Mouse (Mus musculus) forebrain, embryonic 13.5 days (tissue): ENCODE measurements around the gene Lipc. TPM values are rescaled to one million over a fixed set of nuclear protein-coding genes. Genes with fewer than 3 reads are reported as not detected.
"Not testable (repeated sequence)": the region's sequence is repeated elsewhere in the genome, so short reads cannot be mapped to it uniquely, and the experiment has no call there.

Experiments
- ATAC-seq: fragments of 200-750 bp; cut with Nextera tagmentation; 2 replicates; pipeline ENCODE4 v1.8.0; 2017
- H3K27ac ChIP-seq: fragments of 300-500 bp; sonication (generic); 2 replicates; pipeline ENCODE4 v1.5.1; 2015; ENCODE audit warnings: inconsistent platforms, mild to moderate bottlenecking, moderate library complexity
- H3K27me3 ChIP-seq: fragments of 300-500 bp; sonication (generic); 2 replicates; pipeline ENCODE4 v1.6.1; 2015; ENCODE audit warnings: mild to moderate bottlenecking, inconsistent platforms
- H3K36me3 ChIP-seq: fragments of 300-500 bp; sonication (generic); 2 replicates; pipeline ENCODE4 v1.6.1; 2015; ENCODE audit warnings: mild to moderate bottlenecking, inconsistent platforms; ENCODE audit not compliant: poor library complexity, severe bottlenecking
- H3K4me1 ChIP-seq: fragments of 300-500 bp; sonication (generic); 2 replicates; pipeline ENCODE4 v1.6.1; 2015; ENCODE audit warnings: inconsistent platforms
- H3K4me2 ChIP-seq: fragments of 300-500 bp; sonication (generic); 2 replicates; pipeline ENCODE4 v1.6.1; 2015; ENCODE audit warnings: inconsistent platforms, mild to moderate bottlenecking, moderate library complexity
- H3K4me3 ChIP-seq: fragments of 300-500 bp; sonication (generic); 2 replicates; pipeline ENCODE4 v1.5.1; 2015; ENCODE audit warnings: mild to moderate bottlenecking, inconsistent platforms
- H3K9ac ChIP-seq: fragments of 300-500 bp; sonication (generic); 2 replicates; pipeline ENCODE4 v1.6.1; 2015; ENCODE audit warnings: mild to moderate bottlenecking, inconsistent platforms
- H3K9me3 ChIP-seq: fragments of 300-500 bp; sonication (generic); replicated peaks from 2 replicates; pipeline ENCODE4 v1.6.1; 2016; ENCODE audit warnings: inconsistent platforms
- WGBS: fragments of 180-500 bp; shearing (Covaris S2); methylation state at CpG from one replicate; pipeline ENCODE4 v1.1.7; 2015; 5-methylcytosine and 5-hydroxymethylcytosine counted together
- polyA plus RNA-seq: library from polyadenylated mRNA; unstranded; fragments of >200 nt; fragmentation: Nextera tagmentation; extraction: Ambion mirVana; gene quantifications from 2 replicates; pipeline ENCODE4 v1.2.1, GENCODE M21; 2015

The Lipc gene
- polyA plus RNA-seq, 1 experiment from 2014 or later, result not detected

- H3K4me1 ChIP-seq, result no peaks in the 10 kb centered on the region
- ATAC-seq, result no peak
- 82% methylated on average over 4 of the region's 4 CpGs for WGBS
These were observed 77.0 kb downstream of the Lipc start for GRCm38 (mm10) chr9:70875059-70875458.

GRCm38 (mm10) chr9:70872675-70873074, 79.4 kb downstream of the Lipc start:
- WGBS, result 85% methylated on average over 8 of the region's 8 CpGs
- Histone ChIP-seq H3K9ac (no peak overlapping the region), H3K9me3 (no peaks in the 10 kb centered on the region), H3K27me3 (no peaks in the 10 kb centered on the region), H3K4me3 (no peak overlapping the region), H3K27ac (no peak overlapping the region), H3K36me3 (no peaks in the 10 kb centered on the region), H3K4me2 (no peak overlapping the region), H3K4me1 (no peaks in the 10 kb centered on the region)
- ATAC-seq, result no peak

More at GRCm38 (mm10) chr9:70875059-70875458, 77.0 kb downstream of the Lipc start:
- no peak overlapping the region for H3K4me3 ChIP-seq
- H3K27me3 ChIP-seq, result no peaks in the 10 kb centered on the region
- no peak overlapping the region for H3K9ac ChIP-seq
- H3K27ac ChIP-seq, result no peak overlapping the region
- no peaks in the 10 kb centered on the region for H3K9me3 ChIP-seq
- no peak overlapping the region for H3K4me2 ChIP-seq
- H3K36me3 ChIP-seq, result no peaks in the 10 kb centered on the region

- Histone ChIP-seq H3K4me3 (no peak overlapping the region), H3K27ac (no peak overlapping the region), H3K4me2 (no peak overlapping the region), H3K36me3 (no peaks in the 10 kb centered on the region), H3K27me3 (no peaks in the 10 kb centered on the region), H3K9me3 (no peaks in the 10 kb centered on the region), H3K4me1 (no peaks in the 10 kb centered on the region), H3K9ac (no peak overlapping the region)
- 89% methylated on average over 4 of the region's 4 CpGs for WGBS
- ATAC-seq, result no peak
These were observed 81.7 kb downstream of the Lipc start for GRCm38 (mm10) chr9:70870326-70870725.

- Histone ChIP-seq H3K4me1 (no peaks in the 10 kb centered on the region), H3K9ac (no peak overlapping the region), H3K4me2 (no peak overlapping the region), H3K4me3 (no peak overlapping the region), H3K27ac (no peak overlapping the region), H3K27me3 (no peaks in the 10 kb centered on the region), H3K9me3 (no peaks in the 10 kb centered on the region), H3K36me3 (no peaks in the 10 kb centered on the region)
- 70% methylated on average over 5 of the region's 5 CpGs for WGBS
- no peak for ATAC-seq
These were observed 82.7 kb downstream of the Lipc start for GRCm38 (mm10) chr9:70869169-70869873.

GRCm38 (mm10) chr9:70867381-70867780, 84.6 kb downstream of the Lipc start:
- no peaks in the 10 kb centered on the region for H3K9me3 ChIP-seq
- no peak overlapping the region for H3K4me2 ChIP-seq
- no peaks in the 10 kb centered on the region for H3K36me3 ChIP-seq
- no peaks in the 10 kb centered on the region for H3K27me3 ChIP-seq
- 87% methylated on average over 4 of the region's 4 CpGs for WGBS
- H3K9ac ChIP-seq, result no peak overlapping the region
- no peaks in the 10 kb centered on the region for H3K4me1 ChIP-seq
- H3K27ac ChIP-seq, result no peak overlapping the region
- ATAC-seq, result no peak
- no peak overlapping the region for H3K4me3 ChIP-seq

- Histone ChIP-seq H3K4me3 (no peak overlapping the region), H3K27me3 (no peaks in the 10 kb centered on the region), H3K9ac (no peak overlapping the region), H3K27ac (no peak overlapping the region), H3K9me3 (no peaks in the 10 kb centered on the region), H3K4me2 (no peak overlapping the region), H3K4me1 (no peaks in the 10 kb centered on the region), H3K36me3 (no peaks in the 10 kb centered on the region)
- ATAC-seq, result no peak
- 79% methylated on average over 8 of the region's 8 CpGs for WGBS
These were observed 88.0 kb downstream of the Lipc start for GRCm38 (mm10) chr9:70864039-70864438.

GRCm38 (mm10) chr9:70863299-70863698, 88.7 kb downstream of the Lipc start:
- ATAC-seq, result no peak
- H3K27ac ChIP-seq, result peak overlapping the region; percentile 25; the same call in 1 of the 2 replicates
- no peaks in the 10 kb centered on the region for H3K27me3 ChIP-seq
- no peak overlapping the region for H3K9ac ChIP-seq
- no peak overlapping the region for H3K4me3 ChIP-seq
- no peak overlapping the region for H3K4me2 ChIP-seq
- H3K4me1 ChIP-seq, result no peaks in the 10 kb centered on the region
- no peaks in the 10 kb centered on the region for H3K36me3 ChIP-seq
- no peaks in the 10 kb centered on the region for H3K9me3 ChIP-seq
- WGBS, result 55% methylated on average over 8 of the region's 8 CpGs

GRCm38 (mm10) chr9:70859233-70859632, 92.8 kb downstream of the Lipc start:
- no peaks in the 10 kb centered on the region for H3K4me1 ChIP-seq
- no peaks in the 10 kb centered on the region for H3K9me3 ChIP-seq
- 71% methylated on average over 5 of the region's 5 CpGs for WGBS
- H3K27me3 ChIP-seq, result no peaks in the 10 kb centered on the region
- no peak overlapping the region for H3K9ac ChIP-seq
- H3K4me2 ChIP-seq, result no peak overlapping the region
- no peaks in the 10 kb centered on the region for H3K36me3 ChIP-seq
- no peak overlapping the region for H3K4me3 ChIP-seq
- H3K27ac ChIP-seq, result no peak overlapping the region
- no peak for ATAC-seq

GRCm38 (mm10) chr9:70855868-70856267, 96.2 kb downstream of the Lipc start:
- no peaks in the 10 kb centered on the region for H3K4me1 ChIP-seq
- no peak overlapping the region for H3K9ac ChIP-seq
- H3K36me3 ChIP-seq, result no peaks in the 10 kb centered on the region
- no peaks in the 10 kb centered on the region for H3K27me3 ChIP-seq
- no peak overlapping the region for H3K4me2 ChIP-seq
- H3K9me3 ChIP-seq, result no peaks in the 10 kb centered on the region
- H3K4me3 ChIP-seq, result no peak overlapping the region
- WGBS, result 82% methylated on average over 6 of the region's 6 CpGs
- H3K27ac ChIP-seq, result no peak overlapping the region
- ATAC-seq, result no peak

GRCm38 (mm10) chr9:70854950-70855349, 97.1 kb downstream of the Lipc start:
- ATAC-seq, result no peak
- H3K9me3 ChIP-seq, result no peaks in the 10 kb centered on the region
- no peaks in the 10 kb centered on the region for H3K36me3 ChIP-seq
- H3K4me1 ChIP-seq, result no peaks in the 10 kb centered on the region
- no peak overlapping the region for H3K27ac ChIP-seq
- no peak overlapping the region for H3K4me3 ChIP-seq
- no peak overlapping the region for H3K9ac ChIP-seq
- no peak overlapping the region for H3K4me2 ChIP-seq
- WGBS, result 84% methylated on average over 6 of the region's 6 CpGs
- no peaks in the 10 kb centered on the region for H3K27me3 ChIP-seq

GRCm38 (mm10) chr9:70853081-70853480, 98.9 kb downstream of the Lipc start:
- H3K4me3 ChIP-seq, result not testable (repeated sequence)

GRCm38 (mm10) chr9:70851533-70851932, 100.5 kb downstream of the Lipc start:
- Histone ChIP-seq H3K4me2 (no peak overlapping the region), H3K36me3 (no peaks in the 10 kb centered on the region), H3K9me3 (no peaks in the 10 kb centered on the region), H3K4me1 (peaks cover 15% of the 10 kb centered on the region), H3K4me3 (no peak overlapping the region), H3K27me3 (no peaks in the 10 kb centered on the region), H3K9ac (no peak overlapping the region), H3K27ac (no peak overlapping the region)
- ATAC-seq, result no peak
- 68% methylated on average over 3 of the region's 3 CpGs for WGBS

More at GRCm38 (mm10) chr9:70853081-70853480, 98.9 kb downstream of the Lipc start:
- H3K9ac ChIP-seq, H3K27me3 ChIP-seq, H3K36me3 ChIP-seq, H3K27ac ChIP-seq, H3K4me2 ChIP-seq, H3K4me1 ChIP-seq, H3K9me3 ChIP-seq, ATAC-seq: not testable (repeated sequence)
- 92% methylated on average over 15 of the region's 15 CpGs for WGBS
